Mouse (Mus musculus): ENCODE results near the gene Olfr1191-ps1.
"Not testable (repeated sequence)": the region's sequence is repeated elsewhere in the genome, so short reads cannot be mapped to it uniquely, and the experiment has no call there.

Gene Olfr1191-ps1

GRCm38 (mm10) chr2:88640242-88640641, at the start of gene Olfr1191-ps1:
TSS of gene Olfr1191-ps1 (plus strand) at chr2:88640542.
- DNase-seq (ENCODE audit: low spot score) = not testable (repeated sequence)

GRCm38 (mm10) chr2:88648209-88648608, 7.9 kb downstream of the Olfr1191-ps1 start, which contains the start of gene Olfr1192-ps1:
TSS of gene Olfr1192-ps1 (plus strand) at chr2:88648509.
- DNase-seq (ENCODE audit: low spot score) = no peak

- DNase-seq (ENCODE audit: low spot score) = not testable (repeated sequence)
Measured at GRCm38 (mm10) chr2:88675328-88675727, 35.0 kb downstream of the Olfr1191-ps1 start, which contains the start of gene Olfr1193. TSS of gene Olfr1193 (plus strand) at chr2:88675628.

GRCm38 (mm10) chr2:88689087-88689486, 48.7 kb downstream of the Olfr1191-ps1 start, which contains the start of gene Olfr1195:
TSS of gene Olfr1195 (minus strand) at chr2:88689187.
- DNase-seq (ENCODE audit: low spot score) = no peak

Measured in ovary, adult 18-20 months (tissue).